Mouse (Mus musculus) heart, embryonic 12.5 days (tissue): ENCODE results near the gene Spry2. TPM values are rescaled to one million over a fixed set of nuclear protein-coding genes. Genes with fewer than 3 reads are reported as not detected.

Source experiments
- ATAC-seq: fragments of 200-750 bp; cut with Nextera tagmentation; 2 replicates; pipeline ENCODE4 v1.8.0; 2017; ENCODE audit warnings: moderate TSS enrichment, moderate library complexity; ENCODE audit not compliant: insufficient number of reproducible peaks, low FRiP score
- H3K27ac ChIP-seq: fragments of 300-500 bp; sonication (generic); 2 replicates; pipeline ENCODE4 v1.5.1; 2016; ENCODE audit warnings: mild to moderate bottlenecking, moderate library complexity; ENCODE audit not compliant: poor library complexity, severe bottlenecking
- H3K27me3 ChIP-seq: fragments of 300-500 bp; sonication (generic); replicated peaks from 2 replicates; pipeline ENCODE4 v1.6.1; 2016; ENCODE audit warnings: mild to moderate bottlenecking, moderate library complexity
- H3K36me3 ChIP-seq: fragments of 300-500 bp; sonication (generic); 2 replicates; pipeline ENCODE4 v1.6.1; 2016; ENCODE audit warnings: mild to moderate bottlenecking, moderate library complexity
- H3K4me1 ChIP-seq: fragments of 300-500 bp; sonication (generic); replicated peaks from 2 replicates; pipeline ENCODE4 v1.6.1; 2016; ENCODE audit warnings: mild to moderate bottlenecking
- H3K4me2 ChIP-seq: fragments of 300-500 bp; sonication (generic); 2 replicates; pipeline ENCODE4 v1.6.1; 2016; ENCODE audit warnings: mild to moderate bottlenecking, moderate library complexity
- H3K4me3 ChIP-seq: fragments of 300-500 bp; sonication (generic); 2 replicates; pipeline ENCODE4 v1.5.1; 2016; ENCODE audit warnings: mild to moderate bottlenecking
- H3K9ac ChIP-seq: fragments of 300-500 bp; sonication (generic); 2 replicates; pipeline ENCODE4 v1.6.1; 2016; ENCODE audit warnings: mild to moderate bottlenecking, moderate library complexity
- H3K9me3 ChIP-seq: fragments of 300-500 bp; sonication (generic); replicated peaks from 2 replicates; pipeline ENCODE4 v1.6.1; 2016; ENCODE audit warnings: mild to moderate bottlenecking, moderate library complexity
- WGBS: fragments of 180-500 bp; shearing (Covaris S2); methylation state at CpG from one replicate; pipeline ENCODE4 v1.1.7; 2016; 5-methylcytosine and 5-hydroxymethylcytosine counted together
- polyA plus RNA-seq: library from polyadenylated mRNA; unstranded; fragments of >200 nt; fragmentation: Nextera tagmentation; extraction: Ambion mirVana; gene quantifications from 2 replicates; pipeline ENCODE4 v1.2.1, GENCODE M21; 2016

Spry2 gene
- 61.1 and 61.8 TPM in 2 replicates for polyA plus RNA-seq

GRCm38 (mm10) chr14:105896791-105897568 is at the start of gene Spry2:
TSS of gene Spry2 (minus strand) at chr14:105896819.
- Histone ChIP-seq H3K27ac (peak within 1 kb of the TSS; percentile 100), H3K4me2 (peak within 1 kb of the TSS; percentile 78), H3K9ac (peak within 1 kb of the TSS; percentile 100), H3K9me3 (no peaks in the 10 kb centered on the region), H3K4me1 (peaks cover 14% of the 10 kb centered on the region), H3K27me3 (no peaks in the 10 kb centered on the region), H3K36me3 (peaks cover 11% of the 10 kb centered on the region), H3K4me3 (peak within 1 kb of the TSS; percentile 99)
- ATAC-seq = peak; percentile 89
- WGBS = under 1% methylated on average over 70 of the region's 89 CpGs

DNA sequence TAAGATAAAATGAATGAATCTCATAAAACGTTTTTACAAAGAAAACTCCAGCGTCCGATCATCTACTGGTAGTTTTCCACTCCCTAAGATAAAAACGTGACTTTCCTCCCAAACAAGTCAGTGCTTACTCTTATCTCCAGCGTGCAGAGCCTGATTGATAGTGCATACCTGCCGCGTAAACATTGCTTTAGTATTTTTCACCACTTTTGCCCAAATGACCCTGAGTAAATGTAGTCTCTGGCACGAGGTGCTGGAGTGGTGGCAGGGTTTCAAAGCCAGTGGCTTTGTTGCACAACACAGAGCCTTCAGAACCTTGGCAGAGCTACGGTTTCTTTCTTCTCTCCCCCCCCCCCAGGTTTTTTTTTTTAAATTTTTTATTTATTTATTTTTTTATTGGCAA is 44.7 kb upstream of the Spry2 start:
- Histone ChIP-seq H3K36me3 (no peaks in the 10 kb centered on the region), H3K4me2 (no peak overlapping the region), H3K4me3 (no peak overlapping the region), H3K9ac (no peak overlapping the region), H3K27me3 (no peaks in the 10 kb centered on the region), H3K9me3 (no peaks in the 10 kb centered on the region), H3K27ac (no peak overlapping the region), H3K4me1 (0 out of 2 replicates have a peak, but pooled peaks cover 4% of the 10 kb centered on the region)
- no peak for ATAC-seq
- 43% methylated on average over 9 of the region's 9 CpGs for WGBS

DNA sequence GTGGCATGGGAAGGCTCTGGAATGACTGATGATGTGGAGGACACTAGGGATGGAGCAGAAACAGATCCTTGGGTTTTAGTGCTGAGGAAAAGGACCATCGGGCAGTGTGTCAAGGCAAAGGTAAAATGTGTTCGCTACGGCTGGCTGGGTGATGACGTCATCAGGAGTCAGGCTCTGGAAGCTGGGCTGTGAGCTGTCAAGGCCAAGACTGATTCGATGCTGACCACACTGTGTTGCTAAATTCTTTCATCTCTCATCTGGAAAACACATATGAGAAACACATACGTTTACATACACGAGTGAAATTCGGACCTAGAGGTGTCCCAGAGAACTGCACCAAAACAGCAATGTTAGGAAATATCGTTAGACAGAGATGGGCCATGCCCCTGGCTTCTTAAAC is 30.1 kb upstream of the Spry2 start:
- 54% methylated on average over 9 of the region's 9 CpGs for WGBS
- ATAC-seq = no peak
- no peak overlapping the region for H3K4me2 ChIP-seq

DNA sequence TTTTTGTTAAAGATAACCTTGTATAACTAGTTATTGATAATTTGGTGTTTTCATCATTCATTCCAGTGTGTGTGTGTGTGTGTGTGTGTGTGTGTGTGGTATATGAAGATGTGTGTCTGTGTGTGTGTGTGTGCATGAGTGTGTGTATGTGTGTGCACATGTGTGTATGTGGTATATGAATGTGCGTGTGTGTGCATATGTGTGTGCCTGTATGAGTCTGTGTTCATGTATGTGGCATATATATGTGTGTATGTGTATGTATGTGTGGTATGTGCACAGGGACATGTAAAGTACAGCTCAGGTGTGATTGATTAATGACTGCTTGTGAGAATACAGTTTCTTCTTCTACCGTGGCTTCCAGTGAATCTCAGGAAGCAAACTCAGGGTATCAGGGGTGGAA is 28.7 kb upstream of the Spry2 start:
- no peaks in the 10 kb centered on the region for H3K9me3 ChIP-seq
- H3K4me3 ChIP-seq = no peak overlapping the region
- H3K4me1 ChIP-seq = peaks cover 20% of the 10 kb centered on the region
- WGBS = 81% methylated on average over 2 of the region's 2 CpGs
- ATAC-seq = no peak
- H3K36me3 ChIP-seq = no peaks in the 10 kb centered on the region
- H3K9ac ChIP-seq = no peak overlapping the region
- no peak overlapping the region for H3K4me2 ChIP-seq
- no peak overlapping the region for H3K27ac ChIP-seq
- no peaks in the 10 kb centered on the region for H3K27me3 ChIP-seq

More for the DNA sequence above, 30.1 kb upstream of the Spry2 start:
- Histone ChIP-seq H3K27ac (no peak overlapping the region), H3K9me3 (no peaks in the 10 kb centered on the region), H3K27me3 (no peaks in the 10 kb centered on the region), H3K4me3 (no peak overlapping the region), H3K4me1 (peaks cover 10% of the 10 kb centered on the region), H3K9ac (no peak overlapping the region), H3K36me3 (no peaks in the 10 kb centered on the region)

- no peak for ATAC-seq
- no peaks in the 10 kb centered on the region for H3K9me3 ChIP-seq
- peaks cover 22% of the 10 kb centered on the region for H3K4me1 ChIP-seq
- no peak overlapping the region for H3K9ac ChIP-seq
- H3K27ac ChIP-seq = no peak overlapping the region
- H3K36me3 ChIP-seq = no peaks in the 10 kb centered on the region
- H3K27me3 ChIP-seq = no peaks in the 10 kb centered on the region
- H3K4me3 ChIP-seq = no peak overlapping the region
- 45% methylated on average over 1 of the region's 1 CpGs for WGBS
- H3K4me2 ChIP-seq = no peak overlapping the region
These were observed 28.1 kb upstream of the Spry2 start for GRCm38 (mm10) chr14:105924712-105925111.

DNA sequence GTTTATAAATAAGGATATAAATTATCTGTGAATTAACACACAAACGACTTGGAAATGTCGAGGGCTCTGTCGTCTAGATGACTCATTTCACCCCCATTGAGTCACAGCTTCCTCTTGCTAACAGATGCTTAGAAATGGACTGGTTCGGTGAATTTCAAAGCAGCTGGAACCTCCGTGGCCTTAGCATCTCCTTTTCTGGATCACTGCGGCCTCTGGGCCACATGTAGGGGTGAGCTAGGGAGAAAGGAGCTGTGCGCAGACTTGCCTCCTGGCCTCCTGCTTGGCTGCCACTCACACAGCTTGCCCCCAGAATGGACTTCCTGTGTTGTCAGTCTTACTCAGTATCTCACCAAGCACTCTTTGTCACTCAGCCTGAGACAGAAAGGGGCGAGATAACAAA is 26.3 kb upstream of the Spry2 start:
- 5% methylated on average over 8 of the region's 8 CpGs for WGBS
- H3K4me2 ChIP-seq = peak overlapping the region; percentile 42

GRCm38 (mm10) chr14:105922427-105922826 is 25.8 kb upstream of the Spry2 start:
- ATAC-seq = no peak

More for the DNA sequence above, 26.3 kb upstream of the Spry2 start:
- no peak overlapping the region for H3K9ac ChIP-seq
- H3K36me3 ChIP-seq = no peaks in the 10 kb centered on the region
- H3K9me3 ChIP-seq = no peaks in the 10 kb centered on the region
- H3K27me3 ChIP-seq = no peaks in the 10 kb centered on the region
- H3K27ac ChIP-seq = peak overlapping the region; percentile 34; the same call in 1 of the 2 replicates
- no peak overlapping the region for H3K4me3 ChIP-seq
- ATAC-seq = no peak
- peaks cover 22% of the 10 kb centered on the region for H3K4me1 ChIP-seq

DNA sequence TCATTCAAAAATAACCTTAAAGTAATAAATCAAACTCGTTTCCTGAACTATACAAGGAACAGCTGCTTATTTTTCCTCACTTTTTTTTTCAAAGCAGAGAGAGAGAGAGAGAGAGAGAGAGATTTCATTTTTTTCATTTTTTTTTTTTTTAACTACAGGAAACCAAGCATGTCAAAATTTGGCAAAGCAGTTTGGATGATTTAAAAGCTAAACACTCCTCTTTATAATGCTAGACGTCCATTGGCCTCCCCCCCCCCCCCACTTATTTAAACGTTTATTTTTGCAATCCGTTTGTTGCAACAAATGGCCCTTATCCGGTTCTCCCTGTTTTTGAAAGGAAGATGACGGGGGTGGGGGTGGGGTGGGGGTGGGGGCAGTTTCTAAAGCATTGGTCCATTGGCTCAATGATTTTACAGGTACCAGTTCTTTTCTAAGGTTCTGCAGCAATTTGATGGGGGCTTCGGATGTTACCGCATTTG is 24.6 kb upstream of the Spry2 start:
- peak overlapping the region; percentile 61 for H3K4me2 ChIP-seq
- no peak for ATAC-seq
- no peaks in the 10 kb centered on the region for H3K27me3 ChIP-seq
- no peaks in the 10 kb centered on the region for H3K9me3 ChIP-seq
- peaks cover 22% of the 10 kb centered on the region for H3K4me1 ChIP-seq
- peak overlapping the region; percentile 23; the same call in 1 of the 2 replicates for H3K4me3 ChIP-seq
- peak overlapping the region; percentile 65; the same call in 1 of the 2 replicates for H3K9ac ChIP-seq
- WGBS = 9% methylated on average over 8 of the region's 8 CpGs
- no peaks in the 10 kb centered on the region for H3K36me3 ChIP-seq
- H3K27ac ChIP-seq = peak overlapping the region; percentile 62; the same call in 1 of the 2 replicates

More at GRCm38 (mm10) chr14:105922427-105922826, 25.8 kb upstream of the Spry2 start:
- 24% methylated on average over 5 of the region's 5 CpGs for WGBS
- peaks cover 22% of the 10 kb centered on the region for H3K4me1 ChIP-seq
- H3K36me3 ChIP-seq = no peaks in the 10 kb centered on the region
- H3K4me2 ChIP-seq = peak overlapping the region; percentile 25
- no peak overlapping the region for H3K9ac ChIP-seq
- H3K27ac ChIP-seq = no peak overlapping the region
- H3K4me3 ChIP-seq = no peak overlapping the region
- no peaks in the 10 kb centered on the region for H3K27me3 ChIP-seq
- H3K9me3 ChIP-seq = no peaks in the 10 kb centered on the region

DNA sequence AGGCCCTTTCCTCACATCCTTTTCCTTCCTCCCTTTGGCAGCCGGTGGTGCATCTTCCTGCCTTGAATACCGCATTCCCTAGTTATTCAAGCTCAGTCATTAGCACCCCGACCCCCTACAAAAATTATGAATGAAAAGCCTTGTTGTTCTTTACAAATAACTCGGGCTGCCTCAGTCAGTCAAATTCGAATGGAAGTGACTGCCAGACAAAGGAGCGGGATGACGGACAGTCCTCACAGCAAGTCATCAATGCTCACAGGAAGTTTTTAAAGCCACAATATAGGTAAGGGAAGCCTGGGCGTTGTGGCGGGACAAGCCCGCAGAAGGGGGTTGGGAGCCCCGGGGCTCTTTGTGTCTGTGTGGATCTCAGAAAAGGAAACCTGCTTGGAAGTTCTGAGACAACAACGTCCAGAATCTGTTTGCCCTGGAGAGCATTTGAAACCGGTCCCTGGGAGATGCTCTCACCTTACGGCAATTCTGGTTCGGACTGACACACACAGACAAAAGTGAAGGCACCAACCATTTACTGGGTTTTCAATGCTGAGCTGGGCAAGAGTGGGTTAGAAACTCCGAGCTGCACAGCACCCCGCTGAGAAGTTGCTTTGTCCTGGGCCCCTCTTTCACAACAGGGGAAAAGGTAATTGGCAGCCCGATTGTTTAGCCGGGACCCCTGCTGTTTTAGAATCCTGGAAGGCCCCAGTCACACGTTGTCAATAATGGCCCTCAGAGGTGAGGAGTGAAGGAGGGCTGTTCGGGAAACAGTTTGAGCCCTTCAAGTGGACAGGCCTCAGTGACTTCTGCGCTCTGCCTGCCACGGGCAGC is 24.0 kb upstream of the Spry2 start:
- Histone ChIP-seq H3K9ac (peak overlapping the region; percentile 65), H3K27me3 (no peaks in the 10 kb centered on the region), H3K36me3 (no peaks in the 10 kb centered on the region), H3K9me3 (no peaks in the 10 kb centered on the region), H3K27ac (peak overlapping the region; percentile 62), H3K4me2 (peak overlapping the region; percentile 61), H3K4me3 (peak overlapping the region; percentile 23), H3K4me1 (peaks cover 22% of the 10 kb centered on the region)
- ATAC-seq = no peak
- WGBS = 11% methylated on average over 23 of the region's 23 CpGs

- Histone ChIP-seq H3K27ac (no peak overlapping the region), H3K4me1 (no peaks in the 10 kb centered on the region), H3K27me3 (no peaks in the 10 kb centered on the region), H3K4me3 (no peak overlapping the region), H3K9ac (no peak overlapping the region), H3K4me2 (no peak overlapping the region), H3K36me3 (no peaks in the 10 kb centered on the region), H3K9me3 (no peaks in the 10 kb centered on the region; the same call in 1 of the 2 replicates)
- ATAC-seq = no peak
- 81% methylated on average over 6 of the region's 6 CpGs for whole genome bisulfite sequencing
These were observed 10.6 kb upstream of the Spry2 start for GRCm38 (mm10) chr14:105907216-105907615.

- Histone ChIP-seq H3K9me3 (no peaks in the 10 kb centered on the region; the same call in 1 of the 2 replicates), H3K9ac (no peak overlapping the region), H3K4me1 (no peaks in the 10 kb centered on the region), H3K27me3 (no peaks in the 10 kb centered on the region), H3K36me3 (no peaks in the 10 kb centered on the region), H3K4me3 (no peak overlapping the region), H3K4me2 (no peak overlapping the region), H3K27ac (no peak overlapping the region)
- ATAC-seq = no peak
- WGBS = 80% methylated on average over 5 of the region's 5 CpGs
These were observed 9.3 kb upstream of the Spry2 start for GRCm38 (mm10) chr14:105905935-105906334.
